Mouse (Mus musculus) midbrain, postnatal 0 days (tissue): ENCODE data around the gene Cux2. TPM values are rescaled to one million over a fixed set of nuclear protein-coding genes. Genes with fewer than 3 reads are reported as not detected.

Source experiments
- ATAC-seq: fragments of 200-750 bp; cut with Nextera tagmentation; 2 replicates; pipeline ENCODE4 v1.8.0; 2017; ENCODE audit warnings: moderate number of reproducible peaks, mild to moderate bottlenecking, moderate TSS enrichment, moderate library complexity; ENCODE audit not compliant: low FRiP score
- DNase-seq: peaks from one replicate; pipeline ENCODE4 v3.0.0-alpha.2; 2015; ENCODE audit warnings: low spot score
- H3K27ac ChIP-seq: fragments of 300-500 bp; sonication (generic); 2 replicates; pipeline ENCODE4 v1.5.1; 2014; ENCODE audit warnings: low read depth, mild to moderate bottlenecking, low read length, mixed read lengths
- H3K27me3 ChIP-seq: fragments of 300-500 bp; sonication (generic); 2 replicates; pipeline ENCODE4 v1.6.1; 2014; ENCODE audit warnings: low read length, control low read depth, mixed read lengths; ENCODE audit not compliant: insufficient read depth
- H3K36me3 ChIP-seq: fragments of 300-500 bp; sonication (generic); 2 replicates; pipeline ENCODE4 v1.6.1; 2014; ENCODE audit warnings: low read length, control low read depth, mixed read lengths; ENCODE audit not compliant: insufficient read depth
- H3K4me1 ChIP-seq: fragments of 300-500 bp; sonication (generic); 2 replicates; pipeline ENCODE4 v1.6.1; 2014; ENCODE audit warnings: mild to moderate bottlenecking, control low read depth, antibody characterized with exemption, low read length, mixed read lengths; ENCODE audit not compliant: insufficient read depth
- H3K4me2 ChIP-seq: fragments of 300-500 bp; sonication (generic); 2 replicates; pipeline ENCODE4 v1.6.1; 2014; ENCODE audit warnings: low read depth, mild to moderate bottlenecking, low read length, mixed read lengths; ENCODE audit not compliant: poor library complexity, severe bottlenecking
- H3K4me3 ChIP-seq: fragments of 300-500 bp; sonication (generic); 2 replicates; pipeline ENCODE4 v1.5.1; 2014; ENCODE audit warnings: low read depth, mild to moderate bottlenecking, low read length, moderate library complexity
- H3K9ac ChIP-seq: fragments of 300-500 bp; sonication (generic); replicated peaks from 2 replicates; pipeline ENCODE4 v1.6.1; 2014; ENCODE audit warnings: mild to moderate bottlenecking, low read length, moderate library complexity, mixed read lengths; ENCODE audit not compliant: poor library complexity, severe bottlenecking
- H3K9me3 ChIP-seq: fragments of 300-500 bp; sonication (generic); 2 replicates; pipeline ENCODE4 v1.6.1; 2016; ENCODE audit warnings: low read length, control low read depth
- CTCF ChIP-seq: IDR thresholded peaks from 2 replicates; pipeline ENCODE4 v1.5.1; 2016; ENCODE audit warnings: antibody characterized with exemption, mild to moderate bottlenecking
- WGBS: fragments of 180-500 bp; shearing (Covaris S2); extraction: QIAGEN DNeasy Blood & Tissue Kit; methylation state at CpG from one replicate; pipeline ENCODE4 v1.1.7; 2014; 5-methylcytosine and 5-hydroxymethylcytosine counted together
- polyA plus RNA-seq: library from polyadenylated mRNA; unstranded; fragments of >200 nt; fragmentation: Nextera tagmentation; extraction: Ambion mirVana; gene quantifications from 2 replicates; pipeline ENCODE4 v1.2.1, GENCODE M21; 2015
- total RNA-seq: library from RNA; depleted of rRNA; stranded (reverse); fragments of >200 nt; gene quantifications from 2 replicates; pipeline ENCODE4 v1.2.3, GENCODE M21; 2014

Gene Cux2
- total and polyA plus RNA-seq, 2 experiments from 2014 or later: 17.4 to 40.1 TPM

DNA sequence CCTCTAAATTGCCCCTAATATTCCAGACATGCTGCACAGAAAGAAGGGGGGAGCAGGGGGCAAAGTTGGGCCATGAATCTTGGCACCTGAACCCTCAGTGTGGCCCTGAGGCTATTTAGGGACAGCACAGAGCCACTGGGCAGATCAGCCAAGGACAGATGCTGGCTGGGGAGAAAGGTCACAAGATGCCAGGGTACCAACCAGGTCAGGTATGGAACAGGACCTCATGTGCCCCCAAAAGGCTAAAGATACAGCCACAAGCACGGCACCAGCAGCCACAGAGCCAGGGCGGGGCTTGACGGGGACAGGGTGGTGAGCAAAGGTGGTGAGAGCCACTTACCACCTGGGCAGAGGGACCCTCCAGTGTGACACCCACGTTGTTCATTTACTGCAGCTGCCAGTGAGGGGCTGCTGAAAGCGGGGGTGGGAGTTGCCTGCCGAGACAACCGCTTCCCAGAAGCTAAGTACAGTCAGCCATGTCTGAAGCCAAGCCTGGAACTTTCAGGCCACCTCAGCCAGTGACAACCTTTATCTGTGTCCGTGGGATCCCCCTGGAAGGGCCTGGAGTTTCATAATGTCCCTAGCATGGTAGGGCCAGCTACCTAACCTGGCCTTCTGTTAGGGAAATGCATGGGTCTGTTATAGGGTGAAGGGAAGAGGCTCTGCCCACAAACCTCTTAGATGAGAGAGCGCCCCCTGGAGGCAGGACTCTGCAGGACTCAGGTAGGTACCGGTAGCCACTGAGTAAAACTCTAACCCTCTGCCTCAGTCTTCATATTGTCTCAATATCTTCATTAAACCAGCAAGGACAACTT is 50.7 kb downstream of the Cux2 start:
- Histone ChIP-seq H3K4me2 (no peak overlapping the region), H3K4me3 (no peak overlapping the region), H3K4me1 (peaks cover 3% of the 10 kb centered on the region; the same call in 1 of the 2 replicates), H3K36me3 (no peaks in the 10 kb centered on the region), H3K27me3 (no peaks in the 10 kb centered on the region), H3K9ac (no peak overlapping the region), H3K9me3 (no peaks in the 10 kb centered on the region), H3K27ac (no peak overlapping the region)
- WGBS: 67% methylated on average over 10 of the region's 10 CpGs
- ATAC-seq (no peak), DNase-seq (no peak)
- peak; percentile 64 for TF ChIP-seq CTCF

DNA sequence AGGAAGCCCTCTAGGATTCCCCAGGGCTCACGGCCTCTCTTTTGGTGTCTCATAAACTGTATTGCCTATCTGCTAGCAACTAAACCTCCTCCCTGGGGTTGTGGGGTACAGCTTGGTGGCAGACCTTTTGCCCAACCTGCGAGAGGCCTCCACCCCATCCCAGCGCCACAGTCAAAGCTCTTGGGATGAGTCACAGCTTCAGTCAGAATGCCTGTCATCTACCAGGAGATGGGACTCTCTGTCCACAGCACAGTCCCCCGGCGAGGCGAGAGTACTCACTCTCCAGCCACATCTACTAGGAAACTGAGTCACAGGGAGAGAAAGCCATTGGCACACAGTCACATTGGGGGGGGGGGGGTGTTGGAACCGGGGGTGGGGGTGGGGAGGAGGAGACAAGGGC is 51.6 kb downstream of the Cux2 start:
- Histone ChIP-seq H3K27ac (no peak overlapping the region), H3K4me1 (peaks cover 3% of the 10 kb centered on the region; the same call in 1 of the 2 replicates), H3K4me3 (no peak overlapping the region), H3K9ac (no peak overlapping the region), H3K27me3 (no peaks in the 10 kb centered on the region), H3K36me3 (no peaks in the 10 kb centered on the region), H3K4me2 (no peak overlapping the region), H3K9me3 (no peaks in the 10 kb centered on the region)
- TF ChIP-seq CTCF: no peak
- no peak for DNase-seq
- no peak for ATAC-seq
- WGBS: 93% methylated on average over 6 of the region's 7 CpGs

DNA sequence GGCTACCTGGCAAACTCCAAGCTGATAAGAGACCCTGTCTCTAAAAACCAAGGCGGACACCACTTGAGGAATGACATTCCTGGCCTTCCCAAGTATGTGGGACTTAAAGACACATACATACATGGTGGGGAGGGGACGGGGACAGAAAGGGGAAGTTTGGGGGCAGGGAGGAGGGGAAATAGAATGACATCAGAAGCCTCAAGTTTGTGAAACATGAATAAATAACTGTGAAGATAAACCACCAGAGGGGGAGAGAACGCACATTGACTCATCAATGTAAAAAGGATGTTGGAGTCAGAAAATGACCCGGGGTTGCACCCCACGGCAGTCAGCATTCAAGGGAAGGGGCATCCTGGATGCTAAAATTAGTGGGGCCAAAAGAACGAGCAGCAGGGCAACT is 53.2 kb downstream of the Cux2 start:
- ATAC-seq: no peak
- no peak overlapping the region for H3K27ac ChIP-seq
- WGBS: 78% methylated on average over 6 of the region's 6 CpGs
- H3K9ac ChIP-seq: no peak overlapping the region
- H3K9me3 ChIP-seq: no peaks in the 10 kb centered on the region
- no peak overlapping the region for H3K4me2 ChIP-seq
- no peak for TF ChIP-seq CTCF
- 0 out of 2 replicates have a peak, but pooled peaks cover 3% of the 10 kb centered on the region for H3K4me1 ChIP-seq
- DNase-seq: no peak
- H3K36me3 ChIP-seq: no peaks in the 10 kb centered on the region
- no peaks in the 10 kb centered on the region for H3K27me3 ChIP-seq
- no peak overlapping the region for H3K4me3 ChIP-seq

DNA sequence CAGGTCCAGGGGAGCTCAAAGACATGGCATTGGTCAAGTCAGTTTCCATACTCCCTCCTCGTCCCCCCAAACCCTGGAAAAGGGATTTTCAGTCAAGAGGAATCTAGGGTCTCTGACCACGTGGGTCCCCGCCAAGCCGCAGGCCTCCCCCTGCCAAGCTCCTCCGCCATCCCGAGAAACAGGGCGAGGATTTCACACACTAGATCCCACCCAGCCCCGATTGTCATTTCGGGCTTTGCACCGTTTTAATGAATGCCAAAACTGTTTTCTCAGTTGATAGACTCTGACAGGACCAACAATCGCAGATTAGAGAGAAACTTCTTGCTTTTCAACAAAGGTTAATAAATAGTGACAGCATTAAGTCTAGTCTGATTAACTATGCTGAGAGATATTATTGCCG is 55.1 kb downstream of the Cux2 start:
- WGBS: 33% methylated on average over 12 of the region's 12 CpGs

DNA sequence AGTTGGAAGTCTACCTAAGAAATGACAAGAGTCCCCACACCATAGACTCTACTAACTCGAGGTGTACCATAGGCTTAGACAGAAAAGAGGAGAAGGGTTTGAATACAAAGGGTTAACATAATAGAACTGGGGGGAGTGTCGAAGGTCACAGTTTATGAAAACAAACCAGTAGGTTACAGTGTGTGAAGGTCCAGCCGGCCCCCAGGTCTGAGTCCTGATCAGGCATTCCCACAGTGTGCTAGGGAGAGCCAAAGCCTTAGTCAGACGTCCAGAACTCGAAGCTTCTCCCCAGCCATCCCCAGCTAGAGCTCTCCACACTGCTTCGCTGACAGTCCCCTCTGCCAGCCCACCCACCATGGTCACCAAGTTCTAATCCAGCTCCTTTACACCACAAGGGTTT is 58.0 kb downstream of the Cux2 start:
- ATAC-seq (no peak), DNase-seq (no peak)
- H3K27me3 ChIP-seq: no peaks in the 10 kb centered on the region
- no peak for TF ChIP-seq CTCF
- H3K4me3 ChIP-seq: no peak overlapping the region
- H3K4me1 ChIP-seq: no peaks in the 10 kb centered on the region
- no peak overlapping the region for H3K4me2 ChIP-seq
- no peak overlapping the region for H3K9ac ChIP-seq
- H3K36me3 ChIP-seq: no peaks in the 10 kb centered on the region
- no peak overlapping the region for H3K27ac ChIP-seq
- H3K9me3 ChIP-seq: no peaks in the 10 kb centered on the region
- 55% methylated on average over 6 of the region's 6 CpGs for WGBS

More for the DNA sequence above, 55.1 kb downstream of the Cux2 start:
- H3K9ac ChIP-seq: no peak overlapping the region
- no peaks in the 10 kb centered on the region for H3K9me3 ChIP-seq
- no peak for TF ChIP-seq CTCF
- H3K4me1 ChIP-seq: no peaks in the 10 kb centered on the region
- no peak for DNase-seq
- H3K4me2 ChIP-seq: no peak overlapping the region
- H3K27me3 ChIP-seq: no peaks in the 10 kb centered on the region
- H3K27ac ChIP-seq: no peak overlapping the region
- no peak for ATAC-seq
- H3K36me3 ChIP-seq: no peaks in the 10 kb centered on the region
- H3K4me3 ChIP-seq: no peak overlapping the region

DNA sequence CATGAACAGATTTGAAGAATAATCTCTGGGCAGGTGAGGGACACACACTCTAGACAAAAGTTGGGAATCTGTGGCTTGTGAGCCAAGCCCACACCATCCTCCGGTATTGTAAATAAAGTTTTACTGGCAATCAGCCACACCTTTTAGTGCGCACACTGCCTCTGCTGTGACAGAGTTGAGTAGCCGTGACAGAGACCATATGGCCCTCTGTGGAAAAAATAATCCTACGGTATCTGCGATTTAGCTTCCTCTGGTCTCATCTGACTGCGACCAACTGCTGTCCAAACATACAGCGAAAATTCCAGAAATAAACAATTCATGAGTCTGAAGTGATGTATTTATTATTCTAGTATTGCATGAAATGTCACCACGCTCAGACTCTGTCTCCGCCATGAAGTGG is 64.0 kb downstream of the Cux2 start:
- Histone ChIP-seq H3K4me3 (no peak overlapping the region), H3K4me2 (no peak overlapping the region), H3K9ac (no peak overlapping the region), H3K36me3 (no peaks in the 10 kb centered on the region), H3K27ac (no peak overlapping the region), H3K27me3 (no peaks in the 10 kb centered on the region), H3K9me3 (no peaks in the 10 kb centered on the region), H3K4me1 (no peaks in the 10 kb centered on the region)
- no peak for ATAC-seq
- 85% methylated on average over 9 of the region's 9 CpGs for WGBS
- TF ChIP-seq CTCF: no peak
- no peak for DNase-seq
